In the genomic region with DNA sequence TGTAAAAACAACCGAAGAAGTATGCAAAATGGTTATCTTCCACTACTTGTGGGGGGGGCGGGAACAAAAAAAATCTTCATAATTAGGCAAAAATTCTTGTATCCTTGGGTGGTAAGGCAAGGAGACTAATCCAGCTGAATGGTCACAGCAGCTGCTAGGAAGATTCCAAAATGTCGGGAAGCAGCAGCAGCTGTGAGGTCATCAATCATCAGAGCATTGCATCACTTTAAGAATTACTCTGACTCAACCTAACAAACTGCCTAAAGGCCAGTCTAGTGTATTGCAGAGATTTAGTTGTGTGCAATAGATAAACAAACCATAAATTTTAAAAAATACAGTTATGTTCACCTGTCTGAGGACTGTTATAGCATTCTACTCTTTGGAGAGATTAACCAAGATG, we compare ENCODE assay signal across 32 mouse cellular contexts. TPM values are rescaled to one million over a fixed set of nuclear protein-coding genes. Genes with fewer than 3 reads are reported as not detected.
DNase-seq lines count a peak whose midpoint lies in the region; ATAC-seq and TF ChIP-seq lines count a peak whose summit lies in the region.
"Had no signal": no experiment of that assay in that cellular context is flagged by ENCODE, and none has a peak within 500 bp of the region (broad histone marks: within the 10 kb centered on the region; RNA-seq: fewer than 3 reads in every experiment).

No protein-coding gene starts in this region.

- H3K9me3 ChIP-seq in lung, postnatal 0 days (ENCODE audit: low read length): no peaks in the 10 kb centered on the region; the same call in 1 of the 2 replicates
- H3K9me3 ChIP-seq: G1E; heart, embryonic 10.5 days; heart, embryonic 15.5 days; midbrain, embryonic 10.5 days; midbrain, embryonic 15.5 days had no signal

- no peak overlapping the region for H3K9ac ChIP-seq in lung, postnatal 0 days (replicated peaks; ENCODE audit: low read depth)
- H3K9ac ChIP-seq: heart, embryonic 15.5 days; liver, embryonic 14.5 days; midbrain, embryonic 15.5 days had no signal

- H3K4me3 ChIP-seq in lung, postnatal 0 days (ENCODE audit: low read depth, low read length): no peak overlapping the region
- H3K4me3 ChIP-seq in myocyte: no peak overlapping the region
- H3K4me3 ChIP-seq: gastrocnemius, adult 2 months; heart, embryonic 10.5 days; heart, embryonic 15.5 days; midbrain, embryonic 10.5 days; midbrain, embryonic 15.5 days had no signal

- H3K36me3 ChIP-seq in lung, postnatal 0 days (ENCODE audit: insufficient read depth, low read length): no peaks in the 10 kb centered on the region
- no peaks in the 10 kb centered on the region for H3K36me3 ChIP-seq in myocyte (ENCODE audit: control insufficient read depth, insufficient read depth)
- H3K36me3 ChIP-seq: G1E; heart, embryonic 10.5 days; heart, embryonic 15.5 days; midbrain, embryonic 10.5 days; midbrain, embryonic 15.5 days had no signal

- no peak for TF ChIP-seq EP300 in lung, postnatal 0 days (IDR thresholded peaks at IDR 0.05)

- peak; percentile 54 for ATAC-seq in lung, postnatal 0 days
- ATAC-seq: forebrain, embryonic 14.5 days; hindbrain, embryonic 16.5 days; midbrain, embryonic 15.5 days had no signal

- no peak for TF ChIP-seq POLR2A in myocyte (IDR thresholded peaks at IDR 0.05; ENCODE audit: insufficient read length, low read depth)

- H3K4me1 ChIP-seq in lung, postnatal 0 days (ENCODE audit: insufficient read depth, low read depth, low read length): no peaks in the 10 kb centered on the region
- H3K4me1 ChIP-seq: heart, embryonic 10.5 days; heart, embryonic 15.5 days; midbrain, embryonic 15.5 days had no signal

- H3K27me3 ChIP-seq in lung, postnatal 0 days (replicated peaks; ENCODE audit: insufficient read depth, low read length): no peaks in the 10 kb centered on the region
- no peaks in the 10 kb centered on the region for H3K27me3 ChIP-seq in myocyte (ENCODE audit: control insufficient read depth, insufficient read depth, insufficient read length)
- H3K27me3 ChIP-seq: heart, embryonic 15.5 days; midbrain, embryonic 15.5 days had no signal

- no peak overlapping the region for H3K4me2 ChIP-seq in lung, postnatal 0 days (replicated peaks; ENCODE audit: low read depth, low read length)
- peak overlapping the region; percentile 15 for H3K4me2 ChIP-seq in myocyte (ENCODE audit: low read depth)
- H3K4me2 ChIP-seq: heart, embryonic 15.5 days; midbrain, embryonic 15.5 days had no signal

- H3ac ChIP-seq in myocyte (ENCODE audit: control insufficient read depth, insufficient read length): no peak overlapping the region

- DNase-seq in embryo, embryonic 10.5 days (ENCODE audit: low spot score): peak; percentile 15
- DNase-seq in embryo, embryonic 10 days (ENCODE audit: low spot score): no peak
- peak; percentile 50 for DNase-seq in lung, postnatal 0 days (ENCODE audit: low spot score)
- no peak for DNase-seq in lung, postnatal 4 days
- peak; percentile 69 for DNase-seq in NIH3T3 (ENCODE audit: low read depth)
- DNase-seq in spleen, adult 12 weeks (ENCODE audit: low spot score): no peak
- no peak for DNase-seq in heart, adult 9 months (ENCODE audit: low spot score in 2 of 2)
- DNase-seq: cerebellum, adult 11-12 months; cerebellum, adult 9-11 months; gastrocnemius, adult 2 months; kidney, adult 18-20 months; kidney, postnatal 4 days; layer of hippocampus, postnatal 36 days; left cerebral cortex, postnatal 4 days; liver; right cerebral cortex, postnatal 25 days; thymus, adult 18-20 months; thymus, postnatal 25 days had no signal

- no peak for TF ChIP-seq CTCF in lung, postnatal 0 days (IDR thresholded peaks at IDR 0.05)

- WGBS in lung, postnatal 0 days: 59% methylated on average over 3 of the region's 3 CpGs

- H3K27ac ChIP-seq in lung, postnatal 0 days (ENCODE audit: low read length): no peak overlapping the region
- H3K27ac ChIP-seq: gastrocnemius, adult 2 months; heart, embryonic 10.5 days; heart, embryonic 15.5 days; liver, embryonic 14.5 days; midbrain, embryonic 10.5 days; midbrain, embryonic 15.5 days; stomach, postnatal 0 days had no signal

- no peaks in the 10 kb centered on the region for H3K79me2 ChIP-seq in myocyte (ENCODE audit: control insufficient read depth, insufficient read depth)

TF ChIP-seq in myocyte, 11 proteins besides CTCF, POLR2A, EP300 and RAD21:
- TF ChIP-seq USF1 (IDR thresholded peaks at IDR 0.05; ENCODE audit: low read depth): no peak
- TF ChIP-seq CEBPB (IDR thresholded peaks at IDR 0.05; ENCODE audit: insufficient read depth, poor library complexity, severe bottlenecking): peak; percentile 93
- TF ChIP-seq SRF (IDR thresholded peaks at IDR 0.05; ENCODE audit: control insufficient read depth, insufficient read length, low read depth): no peak
- no peak for TF ChIP-seq E2F4 (IDR thresholded peaks at IDR 0.05; ENCODE audit: insufficient read depth)
- TF ChIP-seq TCF3 (IDR thresholded peaks at IDR 0.05; ENCODE audit: insufficient read length, low read depth): peak; percentile 78
- no peak for TF ChIP-seq MAX (IDR thresholded peaks at IDR 0.05; ENCODE audit: low read depth)
- TF ChIP-seq MYOD1 (IDR thresholded peaks at IDR 0.05; ENCODE audit: control insufficient read depth in 1 of 3, insufficient read length in 2 of 3, low read depth in 2 of 3): peak; percentile 52 to 97 (median 96)
- TF ChIP-seq REST (IDR thresholded peaks at IDR 0.05; ENCODE audit: insufficient read depth, insufficient read length): no peak
- peak in 2 of 3 experiments; percentile 27 to 71 for TF ChIP-seq MYOG (IDR thresholded peaks at IDR 0.05; ENCODE audit: control insufficient read depth in 1 of 3, insufficient read depth in 1 of 3, insufficient read length in 2 of 3, low read depth in 2 of 3)
- peak; percentile 78 for TF ChIP-seq TCF12 (IDR thresholded peaks at IDR 0.05; ENCODE audit: insufficient read depth, poor library complexity, severe bottlenecking)
- TF ChIP-seq POLR2AphosphoS2 (IDR thresholded peaks at IDR 0.05; ENCODE audit: insufficient read length, low read depth): no peak

RNA-seq across cellular contexts. Expression of a gene that starts 29.1 kb away (rescaled TPM):
- 0.20 and 0.21 TPM in 2 replicates for polyA plus RNA-seq in lung, postnatal 0 days (2015; fragmentation: Nextera tagmentation; extraction: Ambion mirVana)
- polyA plus RNA-seq in myocyte (2012; fragmentation: generic; extraction: Trizol): 0.72 TPM
- polyA plus RNA-seq: gonadal fat pad, adult 2 months; intestine, embryonic 14.5 days; kidney, embryonic 16.5 days; liver, embryonic 14.5 days; neural tube, embryonic 11.5 days; stomach, postnatal 0 days had no signal

Comparison
In these comparisons a context has a peak if more than half of its experiments do, and no peak if none do; other contexts are left out.
1. DNase-seq: peak in embryo, embryonic 10.5 days (single experiment), lung, postnatal 0 days (single experiment) and NIH3T3 (single experiment); none in embryo, embryonic 10 days (single experiment), lung, postnatal 4 days (0 of 2), spleen, adult 12 weeks (single experiment) and heart, adult 9 months (0 of 2).